Mouse (Mus musculus) liver, embryonic 11.5 days (tissue): ENCODE results near the gene Prm3. TPM values are rescaled to one million over a fixed set of nuclear protein-coding genes. Genes with fewer than 3 reads are reported as not detected.

ENCODE experiments used
- ATAC-seq: fragments of 200-750 bp; cut with Nextera tagmentation; replicated peaks from 2 replicates; pipeline ENCODE4 v1.8.0; 2017; ENCODE audit warnings: moderate number of reproducible peaks, mild to moderate bottlenecking, moderate TSS enrichment, moderate library complexity; ENCODE audit not compliant: low FRiP score
- DNase-seq: peaks from one replicate; pipeline ENCODE4 v3.0.0-alpha.2; 2017; ENCODE audit warnings: low spot score
- H3K27ac ChIP-seq: fragments of 300-500 bp; sonication (generic); 2 replicates; pipeline ENCODE4 v1.5.1; 2014; ENCODE audit warnings: mild to moderate bottlenecking, low read depth, low read length, control low read depth
- H3K27me3 ChIP-seq: fragments of 300-500 bp; sonication (generic); replicated peaks from 2 replicates; pipeline ENCODE4 v1.6.1; 2014; ENCODE audit warnings: low read length, mixed read lengths; ENCODE audit not compliant: control insufficient read depth, insufficient read depth
- H3K36me3 ChIP-seq: fragments of 300-500 bp; sonication (generic); 2 replicates; pipeline ENCODE4 v1.6.1; 2014; ENCODE audit warnings: mild to moderate bottlenecking, low read length, moderate library complexity, mixed read lengths; ENCODE audit not compliant: control insufficient read depth, insufficient read depth
- H3K4me1 ChIP-seq: fragments of 300-500 bp; sonication (generic); replicated peaks from 2 replicates; pipeline ENCODE4 v1.6.1; 2014; ENCODE audit warnings: low read length, mixed read lengths; ENCODE audit not compliant: control insufficient read depth, insufficient read depth
- H3K4me2 ChIP-seq: fragments of 300-500 bp; sonication (generic); 2 replicates; pipeline ENCODE4 v1.6.1; 2014; ENCODE audit warnings: mild to moderate bottlenecking, control low read depth, moderate library complexity
- H3K4me3 ChIP-seq: fragments of 300-500 bp; sonication (generic); 2 replicates; pipeline ENCODE4 v1.5.1; 2014; ENCODE audit warnings: low read depth, low read length, control low read depth
- H3K9ac ChIP-seq: fragments of 300-500 bp; sonication (generic); 2 replicates; pipeline ENCODE4 v1.6.1; 2014; ENCODE audit warnings: low read depth, low read length, control low read depth
- H3K9me3 ChIP-seq: fragments of 300-500 bp; sonication (generic); 2 replicates; pipeline ENCODE4 v1.6.1; 2016; ENCODE audit warnings: low read length, inconsistent platforms, mixed read lengths; ENCODE audit not compliant: control insufficient read depth
- WGBS: fragments of 180-500 bp; shearing (Covaris S2); extraction: QIAGEN DNeasy Blood & Tissue Kit; methylation state at CpG from one replicate; pipeline ENCODE4 v1.1.7; 2014; 5-methylcytosine and 5-hydroxymethylcytosine counted together
- polyA plus RNA-seq: library from polyadenylated mRNA; unstranded; fragments of >200 nt; fragmentation: Nextera tagmentation; extraction: Ambion mirVana; gene quantifications from 2 replicates; pipeline ENCODE4 v1.2.1, GENCODE M21; 2014

Gene Prm3
- not detected in 2 replicates for polyA plus RNA-seq

DNA sequence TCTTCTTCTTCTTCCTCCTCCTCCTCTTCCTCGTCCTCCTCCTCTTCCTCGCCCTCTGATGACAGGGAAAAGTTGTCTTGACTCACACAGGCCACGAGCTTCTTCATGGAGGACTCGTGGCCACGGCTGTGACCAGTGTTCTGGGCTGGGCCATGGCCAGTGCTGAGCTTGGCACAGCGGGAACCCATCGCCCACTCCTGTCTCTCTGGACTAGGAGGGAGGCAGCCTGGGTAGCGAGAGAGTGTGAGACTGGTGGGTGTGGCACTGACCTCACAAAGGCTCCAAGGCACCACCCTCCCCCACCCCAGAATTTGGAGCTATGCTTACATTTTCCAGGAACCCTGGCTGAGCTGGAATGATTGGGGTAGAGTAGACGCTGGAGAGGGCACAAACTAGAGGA is at the start of gene Prm3:
Prm3 (minus strand) TSS at position 213 of the 400 bp plus-strand sequence.
- H3K9me3 ChIP-seq: no peaks in the 10 kb centered on the region
- no peak within 1 kb of the TSS for H3K4me2 ChIP-seq
- no peak for ATAC-seq
- H3K4me1 ChIP-seq: peaks cover 5% of the 10 kb centered on the region; the same call in 1 of the 2 replicates
- 68% methylated on average over 9 of the region's 9 CpGs for WGBS
- H3K27me3 ChIP-seq: peaks cover 16% of the 10 kb centered on the region
- DNase-seq: no peak
- no peak within 1 kb of the TSS for H3K9ac ChIP-seq
- no peaks in the 10 kb centered on the region for H3K36me3 ChIP-seq
- no peak within 1 kb of the TSS for H3K27ac ChIP-seq
- no peak within 1 kb of the TSS for H3K4me3 ChIP-seq

DNA sequence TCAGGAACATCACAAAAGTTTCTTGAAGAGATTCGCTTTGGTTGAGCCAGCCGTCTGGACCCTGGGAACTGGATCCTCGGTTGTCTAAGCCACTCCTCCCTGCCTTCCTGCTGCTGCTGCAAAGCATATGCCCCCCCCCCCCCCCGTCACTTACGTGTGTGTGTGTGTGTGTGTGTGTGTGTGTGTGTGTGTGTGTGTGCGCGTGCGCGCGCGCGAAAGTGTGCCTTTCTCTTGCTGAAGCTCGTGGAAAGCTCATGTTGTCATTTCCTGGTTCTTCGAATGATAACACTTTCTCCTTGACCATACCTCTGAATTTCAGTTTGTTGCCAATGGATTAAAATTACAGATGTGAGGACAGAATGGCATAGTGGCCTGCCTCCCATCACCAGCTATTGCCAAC is 49.3 kb upstream of the Prm3 start:
- Histone ChIP-seq H3K4me2 (no peak overlapping the region), H3K9ac (no peak overlapping the region), H3K27me3 (no peaks in the 10 kb centered on the region), H3K36me3 (no peaks in the 10 kb centered on the region), H3K27ac (no peak overlapping the region), H3K4me3 (no peak overlapping the region), H3K9me3 (no peaks in the 10 kb centered on the region), H3K4me1 (peaks cover 27% of the 10 kb centered on the region)
- ATAC-seq (no peak), DNase-seq (no peak)
- WGBS: 92% methylated on average over 12 of the region's 14 CpGs

DNA sequence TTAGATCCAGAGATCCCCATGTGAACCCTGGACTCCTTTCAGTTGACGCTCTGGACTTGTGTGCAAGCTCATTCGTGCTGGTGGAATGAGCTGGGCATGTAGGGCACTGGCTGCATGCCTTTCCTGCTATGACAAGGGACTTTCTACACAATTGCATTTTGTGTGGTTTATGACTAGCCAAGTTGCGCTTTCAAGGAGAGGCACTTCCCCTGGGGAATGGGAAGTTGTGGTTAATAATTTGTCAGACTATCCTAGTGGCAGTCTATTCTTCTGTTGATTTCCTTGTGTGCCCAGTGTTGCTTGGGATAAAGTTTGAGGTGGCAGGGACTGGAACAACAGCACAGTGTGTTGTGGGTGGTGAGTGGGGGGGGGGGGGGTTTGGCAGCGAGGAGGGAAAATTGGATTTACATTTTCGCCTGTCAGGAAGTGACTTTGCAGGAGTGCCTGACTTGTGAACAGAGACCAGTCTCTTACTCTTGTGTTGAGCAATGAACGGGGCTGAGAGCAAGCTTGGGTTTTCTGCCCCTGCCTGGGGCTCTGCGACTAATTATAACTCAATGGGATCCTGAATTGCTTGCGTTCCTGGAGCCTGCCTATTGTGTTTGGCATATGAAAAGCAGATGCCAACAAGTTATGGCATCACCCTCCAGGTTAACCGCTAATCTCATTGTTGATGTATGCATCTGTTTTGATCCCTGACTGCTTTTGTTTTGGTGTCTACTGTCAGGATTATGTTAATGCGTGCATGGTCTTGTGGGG is 48.0 kb upstream of the Prm3 start:
- peaks cover 19% of the 10 kb centered on the region for H3K4me1 ChIP-seq
- no peak overlapping the region for H3K27ac ChIP-seq
- DNase-seq (no peak), ATAC-seq (no peak)
- 44% methylated on average over 10 of the region's 10 CpGs for WGBS
- H3K27me3 ChIP-seq: no peaks in the 10 kb centered on the region
- no peak overlapping the region for H3K4me2 ChIP-seq
- no peaks in the 10 kb centered on the region for H3K9me3 ChIP-seq
- H3K4me3 ChIP-seq: no peak overlapping the region
- H3K36me3 ChIP-seq: no peaks in the 10 kb centered on the region
- H3K9ac ChIP-seq: no peak overlapping the region

DNA sequence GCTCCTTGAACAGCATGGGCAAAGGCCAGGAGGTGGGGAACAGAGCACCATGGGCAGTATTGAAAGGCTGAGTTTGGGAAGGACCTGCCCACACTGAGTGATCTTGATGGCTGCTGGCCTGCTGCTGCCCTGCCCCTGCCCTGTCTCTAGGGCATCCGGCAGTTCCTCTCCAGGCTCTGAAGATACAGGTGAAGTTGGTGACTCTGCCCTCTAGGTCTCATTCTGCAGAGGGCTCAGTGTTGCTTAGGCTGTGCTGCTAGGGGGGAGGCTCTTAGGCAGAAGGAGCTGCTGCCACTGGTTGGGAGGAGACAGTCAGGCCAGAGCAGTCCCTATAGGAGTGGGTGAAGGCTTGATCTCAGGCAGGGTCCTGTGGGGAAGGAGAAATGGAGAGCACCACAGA is 47.2 kb upstream of the Prm3 start:
- Histone ChIP-seq H3K27me3 (0 out of 2 replicates have a peak, but pooled peaks cover 3% of the 10 kb centered on the region), H3K36me3 (no peaks in the 10 kb centered on the region), H3K27ac (no peak overlapping the region), H3K4me3 (no peak overlapping the region), H3K9ac (no peak overlapping the region), H3K9me3 (no peaks in the 10 kb centered on the region), H3K4me1 (peaks cover 13% of the 10 kb centered on the region), H3K4me2 (no peak overlapping the region)
- ATAC-seq (no peak), DNase-seq (no peak)
- 70% methylated on average over 1 of the region's 1 CpGs for WGBS

DNA sequence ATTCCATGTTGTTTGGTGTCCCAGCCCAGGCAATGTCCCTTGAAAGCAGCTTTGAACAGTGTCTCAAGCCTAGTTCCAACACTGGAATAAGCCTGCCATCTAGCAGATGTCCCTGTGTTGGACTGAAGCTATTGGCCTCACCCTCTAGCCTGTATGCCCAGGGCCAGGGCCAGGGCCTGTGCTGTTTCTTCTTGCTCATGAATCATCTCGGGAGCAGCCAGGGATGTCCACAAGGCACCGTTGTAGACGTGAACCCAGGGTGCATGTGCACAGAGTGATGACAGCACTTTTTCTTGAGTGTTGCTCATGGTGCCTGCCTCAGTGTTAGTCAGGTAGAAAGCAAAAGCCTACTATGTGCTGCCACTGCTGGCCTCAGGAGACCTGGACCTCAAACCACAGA is 46.5 kb upstream of the Prm3 start:
- H3K9me3 ChIP-seq: no peaks in the 10 kb centered on the region
- DNase-seq (no peak), ATAC-seq (no peak)
- no peak overlapping the region for H3K9ac ChIP-seq
- H3K27ac ChIP-seq: no peak overlapping the region
- H3K4me2 ChIP-seq: no peak overlapping the region
- 0 out of 2 replicates have a peak, but pooled peaks cover 3% of the 10 kb centered on the region for H3K27me3 ChIP-seq
- 75% methylated on average over 3 of the region's 3 CpGs for WGBS
- peaks cover 13% of the 10 kb centered on the region for H3K4me1 ChIP-seq
- H3K4me3 ChIP-seq: no peak overlapping the region
- no peaks in the 10 kb centered on the region for H3K36me3 ChIP-seq

DNA sequence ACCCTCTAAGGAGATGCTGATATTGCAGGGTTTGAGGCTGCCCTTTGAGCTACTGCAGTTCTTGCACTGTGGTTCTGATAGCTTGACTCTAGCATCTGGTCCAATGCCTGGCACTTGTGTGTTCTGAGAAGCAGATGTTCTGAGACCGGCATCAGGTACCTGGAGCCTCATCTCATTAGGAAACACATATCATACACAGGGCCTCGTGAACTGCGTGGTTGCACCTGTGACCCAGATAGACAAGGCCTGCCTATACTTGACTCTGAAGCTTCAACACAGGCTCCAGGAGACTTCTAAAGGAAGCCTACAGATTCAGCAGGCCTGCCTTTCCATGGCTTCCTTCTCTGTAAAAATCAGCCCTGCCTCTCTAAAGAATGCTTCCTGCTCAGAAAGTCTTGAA is 45.7 kb upstream of the Prm3 start:
- Histone ChIP-seq H3K27ac (no peak overlapping the region), H3K9me3 (no peaks in the 10 kb centered on the region), H3K4me2 (no peak overlapping the region), H3K4me3 (no peak overlapping the region), H3K9ac (no peak overlapping the region), H3K36me3 (no peaks in the 10 kb centered on the region), H3K4me1 (peaks cover 13% of the 10 kb centered on the region), H3K27me3 (0 out of 2 replicates have a peak, but pooled peaks cover 3% of the 10 kb centered on the region)
- DNase-seq (no peak), ATAC-seq (no peak)
- WGBS: 89% methylated on average over 3 of the region's 3 CpGs

DNA sequence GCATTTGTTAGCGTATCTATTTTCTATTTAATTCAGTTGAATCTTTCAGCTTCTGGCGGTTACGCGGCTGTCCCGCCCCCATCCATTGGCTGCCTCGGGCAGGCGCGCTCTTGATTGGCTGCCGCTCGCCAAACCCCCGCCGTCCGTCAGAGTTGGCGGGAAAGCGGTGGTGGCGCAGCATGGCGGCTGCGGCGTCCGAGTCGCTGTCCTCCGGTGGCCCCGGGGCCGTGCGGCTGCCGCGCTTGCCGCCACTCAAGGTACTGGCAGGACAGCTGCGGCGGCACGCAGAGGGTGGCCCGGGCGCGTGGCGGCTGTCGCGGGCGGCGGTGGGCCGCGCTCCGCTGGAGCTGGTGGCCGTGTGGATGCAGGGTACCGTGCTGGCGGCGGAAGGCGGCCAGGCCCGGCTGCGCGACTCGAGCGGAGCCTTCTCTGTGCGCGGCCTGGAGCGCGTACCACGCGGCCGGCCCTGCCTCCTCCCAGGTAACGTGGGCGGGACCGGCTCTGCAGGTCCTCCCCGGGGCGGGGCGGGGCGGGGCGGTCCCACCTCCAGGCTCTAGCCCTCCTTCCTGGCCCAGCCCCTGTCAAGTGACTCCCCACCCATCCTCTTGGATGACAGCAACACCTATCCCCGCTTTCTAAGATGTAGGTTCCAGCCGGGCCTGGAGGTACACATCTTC is 44.3 kb upstream of the Prm3 start, which contains the start of gene Rmi2:
Rmi2 (plus strand) TSS at position 149 of the 677 bp plus-strand sequence.
- peak within 1 kb of the TSS; percentile 93 for H3K9ac ChIP-seq
- DNase-seq (peak; percentile 87), ATAC-seq (peak; percentile 98)
- 0 out of 2 replicates have a peak, but pooled peaks cover 3% of the 10 kb centered on the region for H3K27me3 ChIP-seq
- H3K9me3 ChIP-seq: no peaks in the 10 kb centered on the region
- peak within 1 kb of the TSS; percentile 89 for H3K27ac ChIP-seq
- H3K4me2 ChIP-seq: peak within 1 kb of the TSS; percentile 99
- WGBS: under 1% methylated on average over 66 of the region's 69 CpGs
- peaks cover 13% of the 10 kb centered on the region for H3K4me1 ChIP-seq
- no peaks in the 10 kb centered on the region for H3K36me3 ChIP-seq
- peak within 1 kb of the TSS; percentile 89 for H3K4me3 ChIP-seq

DNA sequence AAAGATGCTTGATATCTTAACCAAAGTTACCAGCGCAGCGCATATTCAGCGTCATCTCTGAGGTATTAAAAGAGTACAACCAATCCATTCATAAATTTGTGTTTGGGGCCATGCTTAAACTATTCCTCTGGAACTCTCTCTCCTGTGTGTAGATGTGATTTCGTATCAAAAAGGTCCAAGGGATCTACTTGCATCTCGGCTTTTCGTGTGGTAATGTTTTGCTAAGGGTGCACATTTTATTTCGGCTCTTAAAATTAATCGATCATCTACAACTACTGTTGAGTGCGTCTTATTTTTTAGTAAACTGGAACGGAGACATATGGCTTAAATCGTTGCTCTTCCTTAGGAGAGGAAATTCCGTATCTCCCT is 43.8 kb upstream of the Prm3 start:
- peaks cover 13% of the 10 kb centered on the region for H3K4me1 ChIP-seq
- no peaks in the 10 kb centered on the region for H3K36me3 ChIP-seq
- no peaks in the 10 kb centered on the region for H3K9me3 ChIP-seq
- H3K4me2 ChIP-seq: peak overlapping the region; percentile 99
- H3K27ac ChIP-seq: no peak overlapping the region
- H3K4me3 ChIP-seq: peak overlapping the region; percentile 89
- peak overlapping the region; percentile 93 for H3K9ac ChIP-seq
- 0 out of 2 replicates have a peak, but pooled peaks cover 3% of the 10 kb centered on the region for H3K27me3 ChIP-seq
- ATAC-seq (no peak), DNase-seq (no peak)
- WGBS: 9% methylated on average over 12 of the region's 12 CpGs
